Mouse (Mus musculus) lung, adult 2 months (tissue): ENCODE measurements at regions not wholly inside any gene's neighbourhood (a gene's known extent, or its start where the extent isn't known, plus 50 kb on each side); places are given as distances from the start of the nearest gene placed in this dataset.

Experiments used
- CTCF ChIP-seq: fragments of 200-500 bp; IDR thresholded peaks from 2 replicates; pipeline ENCODE4 v1.5.1; 2011; ENCODE audit warnings: mild to moderate bottlenecking, low read length, control low read depth; ENCODE audit not compliant: insufficient read depth
- POLR2A ChIP-seq: fragments of 200-500 bp; IDR thresholded peaks from 2 replicates; pipeline ENCODE4 v1.6.1; 2011; ENCODE audit warnings: low read depth, mild to moderate bottlenecking, control low read depth, low read length, borderline replicate concordance; ENCODE audit errors: extremely low read depth

- TF ChIP-seq POLR2A (no peak), CTCF (no peak)
Observed at GRCm38 (mm10) chr17:75917020-75917419, 365.3 kb upstream of the Fam98a start.
